Mouse (Mus musculus) c-Kit-negative CD71-positive TER-119-positive erythroid progenitor cells, embryonic 14.5 days (primary cell): ENCODE data around the gene Serpinb2.

Experiments
- DNase-seq: peaks from one replicate; pipeline ENCODE4 v3.0.0-alpha.2; 2013; ENCODE audit warnings: low read depth, low spot score

The Serpinb2 gene

DNA sequence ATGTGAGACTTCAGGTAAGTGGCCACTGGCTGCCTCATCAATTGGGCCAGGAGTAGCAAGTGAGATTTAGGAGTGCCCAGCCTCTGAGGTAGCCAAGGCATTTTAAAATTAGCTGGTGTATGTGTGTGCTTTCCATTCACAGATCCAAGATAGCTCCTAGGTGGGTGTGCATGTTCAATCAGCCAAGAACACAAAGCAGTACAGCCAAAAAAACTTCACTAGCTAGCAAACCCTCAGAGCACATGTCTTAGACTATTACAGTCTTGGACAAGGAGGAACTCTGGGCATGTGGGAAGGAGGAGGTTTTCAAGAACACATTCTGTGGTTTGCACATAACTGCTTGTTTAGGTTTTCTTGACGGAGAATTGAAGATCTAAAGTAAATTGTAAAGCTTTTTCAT, 70.0 kb downstream of the Serpinb2 start:
- DNase-seq, result no peak

DNA sequence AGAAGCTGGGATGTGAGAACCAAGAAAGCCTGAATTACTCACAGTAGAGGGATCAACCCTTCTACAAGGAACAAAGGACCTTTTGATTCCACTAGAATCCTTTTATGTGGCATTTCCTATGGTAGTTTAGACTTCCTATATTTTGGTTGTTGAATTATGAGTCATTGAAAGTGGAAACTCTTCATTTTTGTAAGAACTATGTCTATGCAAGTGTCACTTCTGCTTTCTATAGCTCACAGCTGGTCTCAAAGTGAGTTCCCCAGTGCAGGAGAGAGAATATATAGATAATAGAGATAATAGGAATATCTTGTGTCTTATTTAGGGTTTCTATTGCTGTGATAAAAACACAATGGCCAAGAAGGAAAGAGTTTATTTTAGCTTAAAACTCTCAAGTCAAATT, 71.7 kb downstream of the Serpinb2 start:
- no peak for DNase-seq

DNA sequence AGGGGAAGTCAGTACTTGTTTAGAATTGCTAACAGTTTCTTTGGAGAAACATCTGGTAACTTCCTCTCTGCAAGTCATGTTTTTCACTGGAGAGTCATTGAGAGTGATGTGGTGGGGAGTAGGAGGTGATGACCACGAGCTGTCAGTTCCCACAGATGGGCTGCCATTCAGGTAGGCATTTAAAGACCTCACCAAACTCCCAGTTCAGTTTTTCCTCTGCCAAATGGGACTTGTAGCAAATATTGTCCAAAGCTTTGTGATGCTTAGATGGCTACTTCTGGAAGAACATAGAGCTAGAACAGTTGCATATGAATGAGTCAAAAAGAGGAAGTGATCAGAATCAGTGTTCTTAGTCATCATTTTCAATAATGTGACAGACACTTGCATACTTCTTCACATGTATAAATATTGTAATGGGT, 72.7 kb downstream of the Serpinb2 start:
- no peak for DNase-seq

DNA sequence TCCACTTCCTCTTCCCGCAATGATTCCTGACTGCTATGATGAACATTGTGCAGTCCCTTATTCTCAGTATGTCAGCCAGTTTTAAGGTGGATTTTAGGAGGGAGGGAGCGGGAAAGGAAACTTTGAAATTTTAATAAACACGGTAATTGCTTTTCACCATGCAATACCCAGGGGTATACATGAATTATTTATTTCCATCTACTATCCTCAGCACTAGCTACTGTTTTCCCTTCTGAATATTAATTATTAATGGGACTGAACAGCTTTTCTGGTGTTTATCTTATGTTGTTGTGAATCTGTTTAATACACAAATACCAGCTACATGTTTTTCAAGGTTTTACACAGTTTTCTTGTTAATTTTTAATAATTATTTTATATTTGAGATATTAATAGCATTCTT, 73.7 kb downstream of the Serpinb2 start:
- no peak for DNase-seq
